Mouse (Mus musculus): ENCODE data around the gene Mettl21a. TPM values are rescaled to one million over a fixed set of nuclear protein-coding genes. Genes with fewer than 3 reads are reported as not detected.
"Not testable (repeated sequence)": the region's sequence is repeated elsewhere in the genome, so short reads cannot be mapped to it uniquely, and the experiment has no call there.

The Mettl21a gene
- polyA plus RNA-seq, 1 experiment from 2014 or later, result 7.4 TPM

DNA sequence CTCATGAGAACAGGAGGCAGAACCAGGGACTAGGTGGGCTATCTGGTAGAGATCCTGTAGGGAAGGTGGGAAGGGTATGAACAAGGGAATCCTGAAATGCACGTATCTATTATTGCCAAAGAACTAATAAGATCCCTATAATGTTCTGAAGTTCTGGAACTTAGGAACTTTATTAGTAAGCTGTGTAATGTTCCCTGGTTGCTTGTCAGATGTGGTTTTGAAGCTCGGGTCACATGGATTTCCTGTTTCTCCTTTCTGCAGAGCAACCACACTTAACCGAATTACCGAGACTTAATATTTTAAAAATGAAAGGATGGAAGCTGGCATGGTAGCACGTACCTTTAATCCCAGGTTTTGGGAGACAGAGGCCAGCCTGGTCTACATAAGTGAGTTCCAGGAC, 13.7 kb downstream of the Mettl21a start:
- Histone ChIP-seq H3K9ac (replicated peaks) (no peak overlapping the region), H3K4me3 (ENCODE audit: low read depth, low read length) (no peak overlapping the region), H3K4me1 (ENCODE audit: insufficient read depth) (no peaks in the 10 kb centered on the region), H3K27ac (ENCODE audit: low read depth) (no peak overlapping the region), H3K9me3 (ENCODE audit: low read length) (no peaks in the 10 kb centered on the region), H3K27me3 (ENCODE audit: insufficient read depth, low read length) (no peaks in the 10 kb centered on the region), H3K4me2 (ENCODE audit: low read depth, low read length) (no peak overlapping the region), H3K36me3 (replicated peaks; ENCODE audit: insufficient read depth, low read length) (peaks cover 21% of the 10 kb centered on the region)
- WGBS (ENCODE audit: insufficient replicate concordance), result 42% methylated on average over 5 of the region's 5 CpGs
- TF ChIP-seq CTCF (IDR thresholded peaks at IDR 0.05; ENCODE audit: low read depth) (no peak), EP300 (IDR thresholded peaks at IDR 0.05; ENCODE audit: low read depth) (no peak)
- DNase-seq (no peak), ATAC-seq (no peak)

DNA sequence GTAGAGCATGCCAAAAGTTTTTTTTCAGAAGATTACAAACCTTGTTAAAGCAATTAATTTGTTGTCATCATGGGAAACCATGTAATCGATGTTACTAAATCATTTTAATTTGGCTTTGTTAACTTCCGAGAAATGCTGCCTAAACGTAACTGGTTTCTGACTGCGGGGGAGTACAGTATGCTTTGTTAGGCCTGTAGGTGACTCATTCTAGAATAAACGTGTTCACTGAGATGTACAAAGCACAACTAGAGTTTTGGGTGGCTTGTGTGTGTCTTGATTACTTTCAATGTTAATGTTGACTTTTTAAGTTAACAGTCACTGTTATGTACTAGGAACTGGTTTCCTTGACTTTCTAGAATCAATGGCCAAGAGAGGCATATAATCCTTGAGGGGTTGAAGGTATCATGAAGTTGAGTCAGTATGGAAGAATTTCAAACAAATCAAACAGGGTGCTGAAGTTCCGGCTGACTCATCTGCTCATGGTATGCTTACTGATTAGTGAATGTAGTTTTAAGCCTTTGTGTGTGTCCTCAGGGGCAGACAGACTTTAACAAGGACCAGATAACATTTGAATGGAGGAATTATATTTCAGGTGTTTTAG, 15.7 kb downstream of the Mettl21a start:
- DNase-seq (no peak), ATAC-seq (no peak)
- no peaks in the 10 kb centered on the region for H3K9me3 ChIP-seq (ENCODE audit: low read length)
- 82% methylated on average over 6 of the region's 6 CpGs for WGBS (ENCODE audit: insufficient replicate concordance)
- no peak overlapping the region for H3K4me2 ChIP-seq (ENCODE audit: low read depth, low read length)
- no peaks in the 10 kb centered on the region for H3K27me3 ChIP-seq (ENCODE audit: insufficient read depth, low read length)
- H3K4me3 ChIP-seq (ENCODE audit: low read depth, low read length), result no peak overlapping the region
- TF ChIP-seq EP300 (IDR thresholded peaks at IDR 0.05; ENCODE audit: low read depth) (no peak), CTCF (IDR thresholded peaks at IDR 0.05; ENCODE audit: low read depth) (no peak)
- no peaks in the 10 kb centered on the region for H3K4me1 ChIP-seq (ENCODE audit: insufficient read depth)
- no peak overlapping the region for H3K9ac ChIP-seq (replicated peaks)
- peaks cover 26% of the 10 kb centered on the region for H3K36me3 ChIP-seq (replicated peaks; ENCODE audit: insufficient read depth, low read length)
- no peak overlapping the region for H3K27ac ChIP-seq (ENCODE audit: low read depth)

GRCm38 (mm10) chr1:64600413-64601077, 16.5 kb downstream of the Mettl21a start:
- no peaks in the 10 kb centered on the region for H3K9me3 ChIP-seq (ENCODE audit: low read length)
- no peak for ATAC-seq
- no peak for TF ChIP-seq EP300 (IDR thresholded peaks at IDR 0.05; ENCODE audit: low read depth)
- TF ChIP-seq CTCF (IDR thresholded peaks at IDR 0.05; ENCODE audit: low read depth), result no peak
- WGBS (ENCODE audit: insufficient replicate concordance), result 78% methylated on average over 7 of the region's 7 CpGs
- no peaks in the 10 kb centered on the region for H3K4me1 ChIP-seq (ENCODE audit: insufficient read depth)
- no peak overlapping the region for H3K4me3 ChIP-seq (ENCODE audit: low read depth, low read length)
- no peak overlapping the region for H3K27ac ChIP-seq (ENCODE audit: low read depth)
- no peak for DNase-seq
- H3K4me2 ChIP-seq (ENCODE audit: low read depth, low read length), result no peak overlapping the region
- H3K36me3 ChIP-seq (replicated peaks; ENCODE audit: insufficient read depth, low read length), result peaks cover 26% of the 10 kb centered on the region
- H3K27me3 ChIP-seq (ENCODE audit: insufficient read depth, low read length), result no peaks in the 10 kb centered on the region
- H3K9ac ChIP-seq (replicated peaks), result no peak overlapping the region

DNA sequence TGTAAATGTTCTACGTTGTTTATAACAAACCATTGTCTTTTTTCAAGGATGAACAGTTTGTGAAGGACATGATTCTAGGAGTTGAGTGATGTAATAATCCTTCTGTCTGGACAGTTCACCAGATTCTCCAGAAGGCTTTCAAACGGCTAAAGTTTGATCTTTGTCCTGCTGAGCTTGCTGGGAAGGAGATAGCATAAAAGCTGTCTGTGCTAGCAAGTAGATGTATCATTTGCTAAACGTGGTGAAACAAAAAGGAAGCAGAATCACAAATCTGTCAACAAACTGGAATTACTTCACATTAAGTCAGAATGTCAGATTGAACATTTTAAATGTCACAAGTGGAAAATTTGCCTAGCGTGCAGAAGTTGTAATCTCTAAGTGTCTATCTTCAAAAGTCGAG, 18.1 kb downstream of the Mettl21a start:
- no peaks in the 10 kb centered on the region for H3K4me1 ChIP-seq (ENCODE audit: insufficient read depth)
- no peak overlapping the region for H3K4me2 ChIP-seq (ENCODE audit: low read depth, low read length)
- TF ChIP-seq EP300 (IDR thresholded peaks at IDR 0.05; ENCODE audit: low read depth) (no peak), CTCF (IDR thresholded peaks at IDR 0.05; ENCODE audit: low read depth) (no peak)
- no peak overlapping the region for H3K9ac ChIP-seq (replicated peaks)
- H3K27ac ChIP-seq (ENCODE audit: low read depth), result no peak overlapping the region
- no peaks in the 10 kb centered on the region for H3K9me3 ChIP-seq (ENCODE audit: low read length)
- H3K27me3 ChIP-seq (ENCODE audit: insufficient read depth, low read length), result no peaks in the 10 kb centered on the region
- WGBS (ENCODE audit: insufficient replicate concordance), result 50% methylated on average over 5 of the region's 5 CpGs
- DNase-seq (no peak), ATAC-seq (no peak)
- H3K36me3 ChIP-seq (replicated peaks; ENCODE audit: insufficient read depth, low read length), result peaks cover 21% of the 10 kb centered on the region
- no peak overlapping the region for H3K4me3 ChIP-seq (ENCODE audit: low read depth, low read length)

- H3K9ac ChIP-seq (replicated peaks), result no peak overlapping the region
- no peaks in the 10 kb centered on the region for H3K27me3 ChIP-seq (ENCODE audit: insufficient read depth, low read length)
- no peaks in the 10 kb centered on the region for H3K9me3 ChIP-seq (ENCODE audit: low read length)
- no peak overlapping the region for H3K4me3 ChIP-seq (ENCODE audit: low read depth, low read length)
- no peak for DNase-seq
- 89% methylated on average over 3 of the region's 3 CpGs for WGBS (ENCODE audit: insufficient replicate concordance)
- H3K27ac ChIP-seq (ENCODE audit: low read depth), result no peak overlapping the region
- TF ChIP-seq EP300 (IDR thresholded peaks at IDR 0.05; ENCODE audit: low read depth) (no peak), CTCF (IDR thresholded peaks at IDR 0.05; ENCODE audit: low read depth) (no peak)
- H3K4me1 ChIP-seq (ENCODE audit: insufficient read depth), result no peaks in the 10 kb centered on the region
- no peak overlapping the region for H3K4me2 ChIP-seq (ENCODE audit: low read depth, low read length)
- H3K36me3 ChIP-seq (replicated peaks; ENCODE audit: insufficient read depth, low read length), result peaks cover 43% of the 10 kb centered on the region
- ATAC-seq, result no peak
Measured at GRCm38 (mm10) chr1:64578801-64579200, 38.2 kb downstream of the Mettl21a start.

DNA sequence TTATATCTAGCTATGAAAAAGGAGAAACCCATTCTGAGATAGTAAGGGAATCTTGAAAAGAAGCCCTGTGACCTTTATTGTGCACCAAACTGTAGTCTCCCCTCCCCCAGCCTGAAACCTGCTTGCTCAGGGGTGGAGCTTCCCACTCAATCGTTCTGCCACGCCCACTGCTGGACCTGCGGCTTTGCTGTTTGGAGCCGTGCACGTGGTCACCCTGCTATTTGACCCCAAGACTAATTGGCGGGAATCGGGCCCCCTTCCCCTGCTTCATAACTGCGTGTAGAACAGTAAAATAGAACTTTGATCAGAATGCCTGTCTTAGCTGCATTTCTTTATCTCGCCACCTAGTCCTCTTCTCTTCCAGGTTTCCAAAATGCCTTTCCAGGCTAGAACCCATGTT, 39.1 kb downstream of the Mettl21a start:
- WGBS (ENCODE audit: insufficient replicate concordance), result 75% methylated on average over 9 of the region's 9 CpGs
- H3K9ac ChIP-seq (replicated peaks); H3K27me3 ChIP-seq (ENCODE audit: insufficient read depth, low read length); H3K4me1 ChIP-seq (ENCODE audit: insufficient read depth); H3K9me3 ChIP-seq (ENCODE audit: low read length); ATAC-seq; DNase-seq; H3K27ac ChIP-seq (ENCODE audit: low read depth); H3K4me3 ChIP-seq (ENCODE audit: low read depth, low read length); H3K4me2 ChIP-seq (ENCODE audit: low read depth, low read length): not testable (repeated sequence)
- peaks cover 46% of the 10 kb centered on the region for H3K36me3 ChIP-seq (replicated peaks; ENCODE audit: insufficient read depth, low read length)
